Mouse (Mus musculus) left cerebral cortex, adult 8-10 months (tissue): ENCODE results near the gene Tfe3. TPM values are rescaled to one million over a fixed set of nuclear protein-coding genes. Genes with fewer than 3 reads are reported as not detected.
"Not testable (repeated sequence)": the region's sequence is repeated elsewhere in the genome, so short reads cannot be mapped to it uniquely, and the experiment has no call there.

Experiments
- DNase-seq, 2 experiments: peaks; one replicate each; pipeline ENCODE4 v3.0.0; 2022; ENCODE audit warnings: low spot score in 2 of 2
- total RNA-seq, 4 experiments: library from RNA; stranded (reverse); gene quantifications; 2 replicates each; pipeline ENCODE4 v1.2.4; 2022

Gene Tfe3
- total RNA-seq: 10 to 100 TPM; 34.5 to 36.0 (median 35.1) TPM

GRCm38 (mm10) chrX:7762137-7762920 lies at the start of gene Tfe3:
Tfe3 (plus strand) TSS chrX:7762560.
- peak; percentile 50 to 95 for DNase-seq

- not testable (repeated sequence) for DNase-seq
Observed at GRCm38 (mm10) chrX:7713764-7714134, 48.6 kb upstream of the Tfe3 start.

- DNase-seq: peak; percentile 78 to 95
Observed at GRCm38 (mm10) chrX:7714135-7714899, 48.0 kb upstream of the Tfe3 start, which contains the start of gene Wdr45. Wdr45 (plus strand) TSS chrX:7714333.

- not testable (repeated sequence) for DNase-seq
Observed at GRCm38 (mm10) chrX:7716058-7716457, 46.3 kb upstream of the Tfe3 start.

GRCm38 (mm10) chrX:7721514-7722281 lies 40.7 kb upstream of the Tfe3 start, which contains the start of gene Gm45208:
Gm45208 (plus strand) TSS chrX:7722245.
- peak in 1 of 2 experiments; percentile 63 for DNase-seq

GRCm38 (mm10) chrX:7722282-7722611 lies 40.1 kb upstream of the Tfe3 start:
- no peak for DNase-seq

- no peak for DNase-seq
Observed at GRCm38 (mm10) chrX:7722691-7723090, 39.7 kb upstream of the Tfe3 start.

GRCm38 (mm10) chrX:7724135-7724534 lies 38.2 kb upstream of the Tfe3 start:
- DNase-seq: no peak

- no peak for DNase-seq
Observed at GRCm38 (mm10) chrX:7725841-7726240, 36.5 kb upstream of the Tfe3 start.

GRCm38 (mm10) chrX:7727176-7727575 lies 35.2 kb upstream of the Tfe3 start:
- DNase-seq: no peak

GRCm38 (mm10) chrX:7728215-7728921 lies 34.0 kb upstream of the Tfe3 start, which contains the start of gene Praf2:
Praf2 (plus strand) TSS chrX:7728439.
- DNase-seq: peak; percentile 66 to 82

- no peak for DNase-seq
Observed at GRCm38 (mm10) chrX:7728922-7729265, 33.5 kb upstream of the Tfe3 start.

GRCm38 (mm10) chrX:7733571-7734156 lies 28.7 kb upstream of the Tfe3 start:
- peak in 1 of 2 experiments; percentile 58 for DNase-seq

- peak in 1 of 2 experiments; percentile 41 for DNase-seq
Observed at GRCm38 (mm10) chrX:7739336-7740081, 22.9 kb upstream of the Tfe3 start.

GRCm38 (mm10) chrX:7740082-7740819 lies 22.1 kb upstream of the Tfe3 start:
- DNase-seq: no peak

- no peak for DNase-seq
Observed at GRCm38 (mm10) chrX:7741103-7741502, 21.3 kb upstream of the Tfe3 start.

- DNase-seq: no peak
Observed at GRCm38 (mm10) chrX:7743470-7743869, 18.9 kb upstream of the Tfe3 start.

GRCm38 (mm10) chrX:7744940-7745339 lies 17.4 kb upstream of the Tfe3 start:
- no peak for DNase-seq

- DNase-seq: no peak
Observed at GRCm38 (mm10) chrX:7745429-7745828, 16.9 kb upstream of the Tfe3 start.
